Mouse (Mus musculus) forebrain, embryonic 11.5 days (tissue): ENCODE data around the gene Specc1. TPM values are rescaled to one million over a fixed set of nuclear protein-coding genes. Genes with fewer than 3 reads are reported as not detected.
A peak's percentile ranks its signal among the peaks of the same experiment; 100 is the strongest.

ENCODE experiments used
- ATAC-seq: fragments of 200-750 bp; cut with Nextera tagmentation; replicated peaks from 2 replicates; pipeline ENCODE4 v1.8.0; 2017; ENCODE audit warnings: moderate TSS enrichment; ENCODE audit not compliant: low FRiP score
- DNase-seq: peaks from one replicate; pipeline ENCODE4 v3.0.0-alpha.2; 2017; ENCODE audit warnings: low spot score
- H3K27ac ChIP-seq: fragments of 300-500 bp; sonication (generic); 2 replicates; pipeline ENCODE4 v1.5.1; 2014; ENCODE audit warnings: low read depth, low read length
- H3K27me3 ChIP-seq: fragments of 300-500 bp; sonication (generic); 2 replicates; pipeline ENCODE4 v1.6.1; 2014; ENCODE audit warnings: mild to moderate bottlenecking, low read length, mixed read lengths; ENCODE audit not compliant: control insufficient read depth, insufficient read depth
- H3K36me3 ChIP-seq: fragments of 300-500 bp; sonication (generic); 2 replicates; pipeline ENCODE4 v1.6.1; 2014; ENCODE audit warnings: mild to moderate bottlenecking, low read length, moderate library complexity, mixed read lengths; ENCODE audit not compliant: control insufficient read depth, insufficient read depth
- H3K4me1 ChIP-seq: fragments of 300-500 bp; sonication (generic); replicated peaks from 2 replicates; pipeline ENCODE4 v1.6.1; 2014; ENCODE audit warnings: low read length, mixed read lengths; ENCODE audit not compliant: control insufficient read depth, insufficient read depth
- H3K4me2 ChIP-seq: fragments of 300-500 bp; sonication (generic); 2 replicates; pipeline ENCODE4 v1.6.1; 2014; ENCODE audit warnings: low read depth, mild to moderate bottlenecking, low read length, moderate library complexity, mixed read lengths; ENCODE audit not compliant: severe bottlenecking
- H3K4me3 ChIP-seq: fragments of 300-500 bp; sonication (generic); 2 replicates; pipeline ENCODE4 v1.5.1; 2014; ENCODE audit warnings: low read depth, low read length
- H3K9ac ChIP-seq: fragments of 300-500 bp; sonication (generic); 2 replicates; pipeline ENCODE4 v1.6.1; 2014; ENCODE audit warnings: low read length
- H3K9me3 ChIP-seq: fragments of 300-500 bp; sonication (generic); 2 replicates; pipeline ENCODE4 v1.6.1; 2016; ENCODE audit warnings: low read length, mixed read lengths; ENCODE audit not compliant: control insufficient read depth
- WGBS: fragments of 180-500 bp; shearing (Covaris S2); extraction: QIAGEN DNeasy Blood & Tissue Kit; methylation state at CpG from one replicate; pipeline ENCODE4 v1.1.7; 2014; 5-methylcytosine and 5-hydroxymethylcytosine counted together
- polyA plus RNA-seq: library from polyadenylated mRNA; unstranded; fragments of >200 nt; fragmentation: Nextera tagmentation; extraction: Ambion mirVana; gene quantifications from 2 replicates; pipeline ENCODE4 v1.2.1, GENCODE M21; 2014

Gene Specc1
- polyA plus RNA-seq, 1 experiment from 2014 or later, result 20.2 TPM

GRCm38 (mm10) chr11:62075551-62075950 lies 119.0 kb downstream of the Specc1 start:
- Histone ChIP-seq H3K4me2 (no peak overlapping the region), H3K36me3 (no peaks in the 10 kb centered on the region), H3K9ac (no peak overlapping the region), H3K27me3 (no peaks in the 10 kb centered on the region), H3K4me1 (no peaks in the 10 kb centered on the region), H3K9me3 (no peaks in the 10 kb centered on the region), H3K4me3 (no peak overlapping the region), H3K27ac (no peak overlapping the region)
- DNase-seq (no peak), ATAC-seq (no peak)
- WGBS, result 98% methylated on average over 5 of the region's 5 CpGs

- ATAC-seq (peak; percentile 98), DNase-seq (peak; percentile 100)
- H3K9ac ChIP-seq, result peak overlapping the region; percentile 93
- no peaks in the 10 kb centered on the region for H3K27me3 ChIP-seq
- no peaks in the 10 kb centered on the region for H3K36me3 ChIP-seq
- H3K4me1 ChIP-seq, result no peaks in the 10 kb centered on the region
- H3K27ac ChIP-seq, result peak overlapping the region; percentile 81
- no peaks in the 10 kb centered on the region for H3K9me3 ChIP-seq
- peak overlapping the region; percentile 61 for H3K4me3 ChIP-seq
- H3K4me2 ChIP-seq, result peak overlapping the region; percentile 66
- WGBS, result 5% methylated on average over 42 of the region's 42 CpGs
Measured at GRCm38 (mm10) chr11:62076345-62077156, 120.0 kb downstream of the Specc1 start.

- under 1% methylated on average over 50 of the region's 51 CpGs for WGBS
- no peak for DNase-seq
Measured at GRCm38 (mm10) chr11:62077157-62077865, 120.7 kb downstream of the Specc1 start.

GRCm38 (mm10) chr11:62078371-62078770 lies 121.8 kb downstream of the Specc1 start:
- DNase-seq (no peak), ATAC-seq (no peak)
- no peaks in the 10 kb centered on the region for H3K27me3 ChIP-seq
- H3K9ac ChIP-seq, result no peak overlapping the region
- no peak overlapping the region for H3K27ac ChIP-seq
- H3K4me2 ChIP-seq, result peak overlapping the region; percentile 66; the same call in 1 of the 2 replicates
- H3K9me3 ChIP-seq, result no peaks in the 10 kb centered on the region
- no peaks in the 10 kb centered on the region for H3K36me3 ChIP-seq
- 96% methylated on average over 10 of the region's 10 CpGs for WGBS
- no peaks in the 10 kb centered on the region for H3K4me1 ChIP-seq
- H3K4me3 ChIP-seq, result no peak overlapping the region

More at GRCm38 (mm10) chr11:62077157-62077865, 120.7 kb downstream of the Specc1 start:
- Histone ChIP-seq H3K4me1 (no peaks in the 10 kb centered on the region), H3K9ac (peak overlapping the region; percentile 93), H3K9me3 (no peaks in the 10 kb centered on the region), H3K27ac (peak overlapping the region; percentile 81), H3K4me3 (peak overlapping the region; percentile 61), H3K4me2 (peak overlapping the region; percentile 66), H3K36me3 (no peaks in the 10 kb centered on the region), H3K27me3 (no peaks in the 10 kb centered on the region)
- no peak for ATAC-seq

- H3K9ac ChIP-seq, result no peak overlapping the region
- no peaks in the 10 kb centered on the region for H3K27me3 ChIP-seq
- no peaks in the 10 kb centered on the region for H3K9me3 ChIP-seq
- DNase-seq (no peak), ATAC-seq (no peak)
- no peak overlapping the region for H3K4me3 ChIP-seq
- no peaks in the 10 kb centered on the region for H3K4me1 ChIP-seq
- WGBS, result 89% methylated on average over 8 of the region's 8 CpGs
- no peaks in the 10 kb centered on the region for H3K36me3 ChIP-seq
- H3K4me2 ChIP-seq, result no peak overlapping the region
- no peak overlapping the region for H3K27ac ChIP-seq
Measured at GRCm38 (mm10) chr11:62079100-62079857, 122.7 kb downstream of the Specc1 start.

- ATAC-seq, result no peak
- DNase-seq, result no peak
- Histone ChIP-seq H3K9me3 (no peaks in the 10 kb centered on the region), H3K27ac (no peak overlapping the region), H3K9ac (no peak overlapping the region), H3K36me3 (no peaks in the 10 kb centered on the region), H3K27me3 (no peaks in the 10 kb centered on the region), H3K4me3 (no peak overlapping the region), H3K4me1 (no peaks in the 10 kb centered on the region), H3K4me2 (no peak overlapping the region)
- WGBS, result 85% methylated on average over 2 of the region's 2 CpGs
Measured at GRCm38 (mm10) chr11:62080476-62080875, 123.9 kb downstream of the Specc1 start.

- Histone ChIP-seq H3K4me2 (no peak overlapping the region), H3K9me3 (no peaks in the 10 kb centered on the region), H3K9ac (no peak overlapping the region), H3K4me3 (no peak overlapping the region), H3K27me3 (no peaks in the 10 kb centered on the region), H3K27ac (no peak overlapping the region), H3K36me3 (no peaks in the 10 kb centered on the region), H3K4me1 (no peaks in the 10 kb centered on the region)
- DNase-seq, result no peak
- WGBS, result 77% methylated on average over 2 of the region's 2 CpGs
- no peak for ATAC-seq
Measured at GRCm38 (mm10) chr11:62086648-62087047, 130.1 kb downstream of the Specc1 start.

GRCm38 (mm10) chr11:62087051-62087450 lies 130.5 kb downstream of the Specc1 start:
- Histone ChIP-seq H3K36me3 (no peaks in the 10 kb centered on the region), H3K4me3 (no peak overlapping the region), H3K27me3 (no peaks in the 10 kb centered on the region), H3K9ac (no peak overlapping the region), H3K4me2 (no peak overlapping the region), H3K9me3 (no peaks in the 10 kb centered on the region), H3K4me1 (no peaks in the 10 kb centered on the region), H3K27ac (no peak overlapping the region)
- 88% methylated on average over 1 of the region's 1 CpGs for WGBS
- ATAC-seq (no peak), DNase-seq (no peak)
